Mouse (Mus musculus) hematopoietic stem cell, adult 5-6 weeks (primary cell): ENCODE results near the gene Olfr574. TPM values are rescaled to one million over a fixed set of nuclear protein-coding genes. Genes with fewer than 3 reads are reported as not detected.
A peak's percentile ranks its signal among the peaks of the same experiment; 100 is the strongest.

ENCODE experiments used
- ATAC-seq, 2 experiments: fragments of 125-278 bp in 1 of 2; replicated peaks in 1 of 2; 2 replicates each; pipeline ENCODE4 v1.8.0; 2016 to 2017; ENCODE audit warnings: inconsistent platforms in 2 of 2, mild to moderate bottlenecking in 2 of 2, moderate number of reproducible peaks in 2 of 2, low read depth in 1 of 2, moderate TSS enrichment in 1 of 2; ENCODE audit not compliant: low FRiP score in 2 of 2, poor library complexity in 2 of 2, severe bottlenecking in 2 of 2, insufficient read depth in 1 of 2, low TSS enrichment in 1 of 2
- total RNA-seq: library from RNA; stranded (forward); fragments of 172-1452, 232-1000 nt; gene quantifications from 2 replicates; pipeline ENCODE4 v1.2.3, GENCODE M21; 2017

Olfr574 gene
- not detected in 2 replicates for total RNA-seq

DNA sequence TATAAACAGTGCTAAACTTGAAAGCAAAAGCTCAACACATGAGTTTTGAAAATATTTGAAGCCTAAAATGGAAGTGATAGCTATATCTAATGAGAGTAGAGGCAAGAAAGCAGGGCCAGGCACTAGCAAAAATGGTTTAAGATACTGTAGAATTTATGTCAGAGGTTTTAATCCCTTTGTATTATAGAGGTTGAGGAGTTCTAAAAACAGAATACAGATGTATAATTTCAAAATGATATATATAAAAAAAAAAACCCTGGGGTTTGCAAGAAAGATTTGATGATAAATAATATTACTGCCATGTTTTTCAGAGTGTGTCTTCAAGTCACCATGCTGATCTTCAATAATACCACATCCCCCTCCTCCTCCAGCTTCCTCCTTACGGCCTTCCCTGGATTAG is at the start of gene Olfr574:
TSS of gene Olfr574 (plus strand) at position 301 of the 400 bp plus-strand sequence.
- no peak for ATAC-seq

DNA sequence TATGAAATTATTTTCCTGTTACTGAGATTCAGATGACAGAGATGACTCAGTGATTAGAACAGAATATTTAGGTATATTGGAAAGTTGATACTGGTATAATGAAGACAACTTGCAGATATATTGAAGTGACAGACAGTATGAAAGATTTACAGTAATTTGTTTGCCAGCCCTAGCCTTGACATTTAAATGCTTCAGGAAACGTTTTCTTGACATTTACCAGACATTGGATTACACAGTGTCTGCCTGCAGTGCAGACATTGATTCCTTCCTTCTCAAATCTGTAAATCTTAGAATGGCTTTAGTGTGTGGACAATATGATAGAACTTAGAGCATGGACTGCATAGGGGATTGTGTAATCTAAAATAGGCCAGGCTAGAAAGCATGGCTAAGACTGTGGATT is 33.0 kb upstream of the Olfr574 start:
- no peak for ATAC-seq

- ATAC-seq: no peak
Measured at GRCm38 (mm10) chr7:102916405-102916804, 31.9 kb upstream of the Olfr574 start.

DNA sequence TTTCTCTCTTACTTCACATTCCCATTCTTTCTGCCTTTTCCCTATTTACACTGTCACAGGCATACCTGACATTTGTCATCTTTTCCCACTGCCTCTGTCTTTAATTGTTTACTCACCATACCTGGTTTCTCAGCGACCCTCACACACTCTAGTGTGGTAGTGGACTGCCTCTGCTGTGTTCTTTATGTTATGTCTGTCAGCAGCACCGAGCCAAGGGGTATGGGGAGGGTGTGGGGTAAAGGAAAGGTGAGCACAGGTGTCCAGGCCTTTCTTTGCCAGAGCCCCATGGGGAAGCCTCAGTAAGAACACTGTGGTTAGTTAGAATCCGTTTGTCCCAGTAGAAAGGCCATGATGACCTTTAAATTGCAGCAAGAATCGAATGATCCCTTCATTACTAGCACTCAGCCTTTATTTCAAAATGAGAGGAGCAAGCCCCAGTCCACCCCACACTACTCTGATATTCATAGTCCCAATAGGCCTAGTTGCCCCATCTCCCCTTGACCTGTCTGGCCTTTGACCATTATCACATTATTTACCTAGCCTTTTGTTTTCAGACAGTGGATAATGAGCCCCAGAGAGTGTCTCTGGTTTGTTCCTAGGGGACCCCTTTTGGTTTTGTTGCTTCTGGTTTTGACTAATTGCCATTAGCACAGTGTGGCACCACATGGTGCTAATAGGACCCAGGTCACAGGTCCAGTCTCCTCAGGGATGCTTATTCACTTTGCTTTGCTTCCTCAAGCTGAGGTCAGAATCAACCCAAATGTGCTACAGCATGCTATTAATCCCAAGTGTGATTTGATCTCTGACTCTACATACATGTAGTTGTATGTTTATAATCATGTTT is 31.0 kb upstream of the Olfr574 start, which contains the start of gene Olfr571:
TSS of gene Olfr571 (minus strand) at position 505 of the 844 bp plus-strand sequence.
- ATAC-seq: no peak

- ATAC-seq: peak; percentile 62 to 78
Measured at GRCm38 (mm10) chr7:102919632-102920031, 28.6 kb upstream of the Olfr574 start.

DNA sequence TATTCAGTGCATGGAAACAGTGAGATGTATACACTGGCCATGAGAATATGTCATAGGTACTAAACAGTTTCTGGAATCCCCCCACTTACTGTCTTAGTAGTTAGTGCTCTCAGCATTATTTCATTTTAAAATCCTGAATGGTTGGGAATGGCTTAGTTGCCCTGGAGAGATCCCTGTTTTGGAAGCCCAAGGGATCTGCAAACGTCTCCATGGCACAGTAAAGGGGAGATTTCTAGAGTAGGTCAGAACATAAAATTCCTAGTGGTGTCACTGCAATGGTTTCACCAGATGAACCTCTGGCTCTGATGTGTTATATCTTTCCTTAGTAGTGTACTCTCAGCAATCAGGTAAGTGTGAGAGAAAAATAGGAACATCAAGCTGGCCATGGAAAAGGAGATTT is 24.2 kb upstream of the Olfr574 start, which contains the start of gene Olfr572:
TSS of gene Olfr572 (plus strand) at position 301 of the 400 bp plus-strand sequence.
- ATAC-seq: no peak

DNA sequence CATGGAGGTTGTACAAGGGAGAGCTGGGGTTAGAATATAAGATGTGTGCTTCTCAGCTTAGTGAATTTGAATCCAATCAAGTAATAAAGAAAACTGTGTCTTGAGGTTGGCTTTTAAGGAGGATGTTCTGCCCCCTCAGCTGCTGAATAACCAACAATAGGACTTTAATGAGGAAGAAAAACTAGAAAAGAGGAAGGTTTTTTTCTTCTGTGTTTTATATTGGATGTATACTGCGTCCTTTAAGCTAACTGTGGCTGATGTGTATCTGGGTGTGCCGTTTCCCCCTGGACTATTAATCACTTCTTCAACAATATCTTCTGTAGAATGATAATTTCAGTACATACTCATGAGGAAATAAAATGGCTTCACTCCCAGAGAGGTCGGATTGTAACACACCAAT is 21.2 kb upstream of the Olfr574 start:
- ATAC-seq: no peak

- no peak for ATAC-seq
Measured at GRCm38 (mm10) chr7:102942475-102942874, 5.8 kb upstream of the Olfr574 start, which contains the start of gene Olfr573-ps1. TSS of gene Olfr573-ps1 (minus strand) at chr7:102942575.

DNA sequence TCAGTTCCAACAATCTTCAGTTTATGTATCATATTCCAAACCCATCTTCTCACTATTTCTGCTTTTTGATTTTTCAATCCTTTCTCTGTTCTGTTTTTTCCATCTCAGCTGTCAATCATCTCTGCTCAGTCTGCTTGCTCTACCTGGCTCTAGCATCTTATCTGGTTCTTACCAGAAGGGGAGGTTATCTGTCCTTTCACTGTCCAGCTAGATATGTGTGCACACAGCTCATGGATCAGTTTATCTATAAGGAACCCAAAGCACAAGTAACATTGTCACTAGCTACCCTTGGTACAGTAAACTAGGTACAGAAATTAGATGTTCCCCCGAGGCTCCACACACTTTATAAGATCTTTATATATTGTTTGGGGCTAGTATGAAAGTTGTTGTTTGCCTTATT is 4.8 kb upstream of the Olfr574 start:
- ATAC-seq: no peak

DNA sequence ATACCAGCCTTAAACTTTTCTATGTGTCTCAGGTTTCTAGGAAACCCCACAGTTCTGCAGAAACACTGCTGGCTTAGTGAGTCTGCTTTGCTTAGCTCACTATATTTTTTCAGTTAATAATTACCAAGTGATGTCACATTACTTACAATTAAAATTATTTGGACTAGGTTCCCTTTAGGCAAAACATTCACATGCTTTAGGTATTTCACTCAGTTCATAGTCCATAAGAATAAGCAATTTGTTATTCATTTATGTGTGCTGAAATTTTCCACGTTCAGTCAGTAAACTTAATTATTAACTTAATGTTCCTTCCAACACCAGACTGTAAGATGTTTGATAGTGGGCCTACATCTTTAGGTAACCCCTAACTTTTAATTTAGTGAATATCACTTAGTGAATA is 2.5 kb downstream of the Olfr574 start:
- ATAC-seq: no peak

DNA sequence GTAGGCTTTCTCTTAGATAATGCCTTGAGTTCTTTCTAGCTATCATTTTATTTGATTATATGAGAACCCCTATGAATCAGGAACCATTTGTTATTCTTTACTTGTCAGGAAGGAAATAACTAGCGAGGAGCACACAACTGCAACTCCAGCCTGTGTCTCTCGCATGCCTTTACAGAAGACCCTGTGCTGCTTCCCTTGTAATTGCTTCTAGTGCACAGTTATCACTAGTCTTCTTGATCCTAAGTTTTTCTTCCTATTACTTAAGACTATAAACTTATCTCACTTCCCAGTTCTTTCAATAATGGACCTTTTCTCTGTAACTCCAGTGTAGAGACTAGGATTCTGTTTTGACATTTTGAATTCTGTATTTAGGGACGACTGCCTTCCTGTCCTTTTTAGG is 9.9 kb downstream of the Olfr574 start:
- no peak for ATAC-seq

DNA sequence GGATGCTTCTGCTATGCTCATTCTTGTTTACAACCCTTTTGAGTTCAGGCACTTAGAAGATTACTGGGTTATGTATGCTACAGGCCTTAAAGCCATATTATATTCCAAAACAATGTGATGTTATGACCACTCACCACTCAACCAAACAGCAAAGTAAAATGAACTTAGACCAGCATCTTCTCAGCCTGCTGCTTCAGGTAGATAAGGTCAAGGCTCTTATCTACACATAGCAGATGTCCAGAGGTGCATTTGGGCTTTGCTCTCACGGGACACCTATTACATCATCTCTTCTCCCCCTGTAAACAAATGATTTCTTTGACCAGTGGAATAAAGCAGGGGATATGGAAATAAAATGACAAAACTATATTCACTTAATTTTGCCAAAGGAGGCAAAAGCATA is 10.3 kb downstream of the Olfr574 start, which contains the start of gene Olfr575:
TSS of gene Olfr575 (minus strand) at position 183 of the 400 bp plus-strand sequence.
- ATAC-seq: no peak

GRCm38 (mm10) chr7:102962360-102962759 is 14.1 kb downstream of the Olfr574 start, which contains the start of gene Olfr576:
TSS of gene Olfr576 (plus strand) at chr7:102962660.
- no peak for ATAC-seq

- no peak for ATAC-seq
Measured at GRCm38 (mm10) chr7:102974399-102974798, 26.1 kb downstream of the Olfr574 start.

GRCm38 (mm10) chr7:102975843-102976242 is 27.6 kb downstream of the Olfr574 start, which contains the start of gene Olfr577:
TSS of gene Olfr577 (minus strand) at chr7:102975943.
- ATAC-seq: no peak

GRCm38 (mm10) chr7:102989224-102989623 is 41.0 kb downstream of the Olfr574 start, which contains the start of gene Olfr578:
TSS of gene Olfr578 (minus strand) at chr7:102989324.
- no peak for ATAC-seq
